Mouse (Mus musculus) heart, embryonic 12.5 days (tissue): ENCODE results near the gene Taf5l. TPM values are rescaled to one million over a fixed set of nuclear protein-coding genes. Genes with fewer than 3 reads are reported as not detected.
"Not testable (repeated sequence)": the region's sequence is repeated elsewhere in the genome, so short reads cannot be mapped to it uniquely, and the experiment has no call there.

Source experiments
- ATAC-seq: fragments of 200-750 bp; cut with Nextera tagmentation; 2 replicates; pipeline ENCODE4 v1.8.0; 2017; ENCODE audit warnings: moderate TSS enrichment, moderate library complexity; ENCODE audit not compliant: insufficient number of reproducible peaks, low FRiP score
- H3K27ac ChIP-seq: fragments of 300-500 bp; sonication (generic); 2 replicates; pipeline ENCODE4 v1.5.1; 2016; ENCODE audit warnings: mild to moderate bottlenecking, moderate library complexity; ENCODE audit not compliant: poor library complexity, severe bottlenecking
- H3K27me3 ChIP-seq: fragments of 300-500 bp; sonication (generic); replicated peaks from 2 replicates; pipeline ENCODE4 v1.6.1; 2016; ENCODE audit warnings: mild to moderate bottlenecking, moderate library complexity
- H3K36me3 ChIP-seq: fragments of 300-500 bp; sonication (generic); 2 replicates; pipeline ENCODE4 v1.6.1; 2016; ENCODE audit warnings: mild to moderate bottlenecking, moderate library complexity
- H3K4me1 ChIP-seq: fragments of 300-500 bp; sonication (generic); replicated peaks from 2 replicates; pipeline ENCODE4 v1.6.1; 2016; ENCODE audit warnings: mild to moderate bottlenecking
- H3K4me2 ChIP-seq: fragments of 300-500 bp; sonication (generic); 2 replicates; pipeline ENCODE4 v1.6.1; 2016; ENCODE audit warnings: mild to moderate bottlenecking, moderate library complexity
- H3K4me3 ChIP-seq: fragments of 300-500 bp; sonication (generic); 2 replicates; pipeline ENCODE4 v1.5.1; 2016; ENCODE audit warnings: mild to moderate bottlenecking
- H3K9ac ChIP-seq: fragments of 300-500 bp; sonication (generic); 2 replicates; pipeline ENCODE4 v1.6.1; 2016; ENCODE audit warnings: mild to moderate bottlenecking, moderate library complexity
- H3K9me3 ChIP-seq: fragments of 300-500 bp; sonication (generic); replicated peaks from 2 replicates; pipeline ENCODE4 v1.6.1; 2016; ENCODE audit warnings: mild to moderate bottlenecking, moderate library complexity
- WGBS: fragments of 180-500 bp; shearing (Covaris S2); methylation state at CpG from one replicate; pipeline ENCODE4 v1.1.7; 2016; 5-methylcytosine and 5-hydroxymethylcytosine counted together
- polyA plus RNA-seq: library from polyadenylated mRNA; unstranded; fragments of >200 nt; fragmentation: Nextera tagmentation; extraction: Ambion mirVana; gene quantifications from 2 replicates; pipeline ENCODE4 v1.2.1, GENCODE M21; 2016

Taf5l gene
- polyA plus RNA-seq, 1 experiment from 2014 or later = 32.2 TPM

DNA sequence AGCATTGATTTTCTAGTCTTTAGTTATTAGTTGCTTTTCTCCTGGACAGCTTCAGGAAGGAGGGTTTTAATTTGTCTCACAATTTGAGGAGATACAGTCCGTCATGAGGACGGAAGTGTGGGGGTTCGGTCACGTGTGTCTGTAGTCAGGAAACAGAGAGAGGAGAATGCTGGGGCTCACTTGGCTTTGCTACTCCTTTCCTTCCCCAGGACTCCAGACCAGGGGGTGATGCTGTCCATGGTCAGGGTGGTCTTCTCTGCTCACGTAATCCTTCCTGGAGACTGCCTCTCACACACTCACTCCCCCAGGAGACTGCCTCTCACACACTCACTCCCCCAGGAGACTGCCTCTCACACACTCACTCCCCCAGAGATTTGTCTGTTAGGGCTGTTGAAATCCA is 23.2 kb upstream of the Taf5l start:
- Histone ChIP-seq H3K4me2 (no peak overlapping the region), H3K9ac (no peak overlapping the region), H3K4me1 (no peaks in the 10 kb centered on the region), H3K4me3 (no peak overlapping the region), H3K27me3 (no peaks in the 10 kb centered on the region), H3K9me3 (no peaks in the 10 kb centered on the region), H3K36me3 (peaks cover 70% of the 10 kb centered on the region), H3K27ac (no peak overlapping the region)
- WGBS = 87% methylated on average over 5 of the region's 5 CpGs
- ATAC-seq = no peak

DNA sequence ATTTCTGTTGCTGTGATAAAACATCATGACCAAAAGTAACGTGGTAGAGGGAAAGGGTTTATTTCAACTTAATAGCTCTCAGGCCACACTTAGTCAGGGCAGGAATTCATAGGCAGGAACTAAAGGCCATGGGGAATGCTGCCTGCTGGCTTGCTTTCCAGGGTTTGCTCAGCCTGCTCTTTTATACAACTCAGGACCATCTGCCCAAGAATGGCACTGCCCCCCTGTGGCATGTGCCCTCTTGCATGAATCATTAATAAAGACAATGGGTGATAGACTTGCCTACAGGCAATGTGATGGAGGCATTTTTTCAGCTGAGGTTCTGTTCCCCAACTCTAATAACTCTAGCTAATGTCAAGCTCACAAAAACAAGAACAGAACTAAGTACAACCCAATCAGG is 21.0 kb upstream of the Taf5l start:
- no peaks in the 10 kb centered on the region for H3K4me1 ChIP-seq
- ATAC-seq = no peak
- no peak overlapping the region for H3K9ac ChIP-seq
- H3K4me3 ChIP-seq = no peak overlapping the region
- no peaks in the 10 kb centered on the region for H3K27me3 ChIP-seq
- H3K9me3 ChIP-seq = no peaks in the 10 kb centered on the region
- no peak overlapping the region for H3K27ac ChIP-seq
- 89% methylated on average over 1 of the region's 1 CpGs for WGBS
- peaks cover 75% of the 10 kb centered on the region for H3K36me3 ChIP-seq
- no peak overlapping the region for H3K4me2 ChIP-seq

DNA sequence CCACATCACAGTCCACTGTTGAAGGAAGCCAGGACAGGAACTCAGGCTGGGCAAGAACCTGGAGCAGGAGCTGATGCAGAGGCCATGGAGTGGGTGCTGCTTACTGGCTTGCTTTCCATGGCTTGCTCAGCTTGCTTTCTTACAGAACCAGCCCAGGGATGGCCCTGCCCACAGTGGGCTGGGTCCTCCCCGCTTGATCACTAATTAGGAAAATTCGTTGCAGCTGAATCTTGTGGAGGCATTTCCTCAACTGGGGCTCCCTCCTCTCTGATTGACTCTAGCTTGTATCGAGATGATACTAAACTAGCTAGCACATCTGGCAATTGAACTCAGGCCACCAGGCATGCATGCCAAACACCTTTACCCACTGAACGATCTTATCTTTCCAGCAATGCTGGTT is 18.2 kb upstream of the Taf5l start:
- no peak overlapping the region for H3K4me3 ChIP-seq
- no peak for ATAC-seq
- 79% methylated on average over 4 of the region's 4 CpGs for WGBS
- no peak overlapping the region for H3K4me2 ChIP-seq
- no peaks in the 10 kb centered on the region for H3K27me3 ChIP-seq
- H3K27ac ChIP-seq = no peak overlapping the region
- H3K4me1 ChIP-seq = no peaks in the 10 kb centered on the region
- peaks cover 80% of the 10 kb centered on the region for H3K36me3 ChIP-seq
- no peaks in the 10 kb centered on the region for H3K9me3 ChIP-seq
- no peak overlapping the region for H3K9ac ChIP-seq

GRCm38 (mm10) chr8:124038121-124038520 is 16.9 kb upstream of the Taf5l start:
- H3K4me1 ChIP-seq = no peaks in the 10 kb centered on the region
- H3K9me3 ChIP-seq = no peaks in the 10 kb centered on the region
- no peak overlapping the region for H3K27ac ChIP-seq
- H3K27me3 ChIP-seq = no peaks in the 10 kb centered on the region
- no peak overlapping the region for H3K9ac ChIP-seq
- 91% methylated on average over 7 of the region's 7 CpGs for WGBS
- ATAC-seq = no peak
- H3K36me3 ChIP-seq = peaks cover 86% of the 10 kb centered on the region
- no peak overlapping the region for H3K4me3 ChIP-seq
- H3K4me2 ChIP-seq = no peak overlapping the region

DNA sequence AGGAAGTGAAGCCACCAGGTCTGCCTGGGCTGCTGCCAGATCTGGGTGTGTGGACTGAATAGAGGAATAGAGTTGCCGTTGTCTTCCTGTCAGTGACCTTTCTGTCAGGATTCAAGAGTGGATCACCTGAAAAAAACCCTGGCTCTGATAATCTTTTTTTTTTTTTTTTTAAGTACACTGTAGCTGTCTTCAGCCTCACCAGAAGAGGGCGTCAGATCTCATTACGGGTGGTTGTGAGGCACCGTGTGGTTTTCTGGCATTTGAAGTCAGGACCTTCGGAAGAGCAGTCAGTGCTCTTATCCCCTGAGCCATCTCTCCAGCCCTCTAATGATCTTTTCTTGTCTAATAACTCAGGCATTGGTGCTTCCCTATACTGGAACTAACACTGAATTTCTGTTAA is 12.2 kb upstream of the Taf5l start:
- Histone ChIP-seq H3K9me3 (no peaks in the 10 kb centered on the region), H3K9ac (no peak overlapping the region), H3K27me3 (no peaks in the 10 kb centered on the region), H3K27ac (no peak overlapping the region), H3K4me3 (no peak overlapping the region), H3K36me3 (peaks cover 86% of the 10 kb centered on the region), H3K4me2 (no peak overlapping the region), H3K4me1 (no peaks in the 10 kb centered on the region)
- WGBS = 62% methylated on average over 5 of the region's 5 CpGs
- ATAC-seq = no peak

- WGBS = 88% methylated on average over 6 of the region's 6 CpGs
Observed at GRCm38 (mm10) chr8:124027831-124028230, 6.6 kb upstream of the Taf5l start.

DNA sequence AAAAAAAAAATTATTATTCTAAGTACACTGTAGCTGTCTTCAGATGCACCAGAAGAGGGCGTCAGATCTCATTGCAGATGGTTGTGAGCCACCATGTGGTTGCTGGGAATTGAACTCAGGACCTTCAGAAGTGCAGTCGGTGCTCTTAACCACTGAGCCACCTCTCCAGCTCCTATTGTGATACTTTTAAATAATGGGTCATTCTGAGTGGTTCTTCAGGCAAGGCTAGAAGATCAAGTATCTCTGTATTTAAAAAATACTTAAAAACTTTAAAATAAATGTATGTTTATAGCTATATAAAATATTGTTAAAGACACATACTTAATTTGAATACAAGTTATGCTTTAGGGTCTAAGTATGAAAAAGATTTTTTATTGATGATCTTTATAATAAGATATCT is 5.1 kb upstream of the Taf5l start:
- H3K9ac ChIP-seq, H3K27me3 ChIP-seq, H3K4me1 ChIP-seq, H3K9me3 ChIP-seq, ATAC-seq, H3K4me3 ChIP-seq, H3K4me2 ChIP-seq, H3K27ac ChIP-seq: not testable (repeated sequence)
- peaks cover 69% of the 10 kb centered on the region for H3K36me3 ChIP-seq
- 80% methylated on average over 2 of the region's 2 CpGs for WGBS

More at GRCm38 (mm10) chr8:124027831-124028230, 6.6 kb upstream of the Taf5l start:
- Histone ChIP-seq H3K27me3 (no peaks in the 10 kb centered on the region), H3K9ac (no peak overlapping the region), H3K36me3 (peaks cover 77% of the 10 kb centered on the region), H3K4me1 (no peaks in the 10 kb centered on the region), H3K9me3 (no peaks in the 10 kb centered on the region), H3K27ac (no peak overlapping the region), H3K4me3 (no peak overlapping the region), H3K4me2 (no peak overlapping the region)
- no peak for ATAC-seq

DNA sequence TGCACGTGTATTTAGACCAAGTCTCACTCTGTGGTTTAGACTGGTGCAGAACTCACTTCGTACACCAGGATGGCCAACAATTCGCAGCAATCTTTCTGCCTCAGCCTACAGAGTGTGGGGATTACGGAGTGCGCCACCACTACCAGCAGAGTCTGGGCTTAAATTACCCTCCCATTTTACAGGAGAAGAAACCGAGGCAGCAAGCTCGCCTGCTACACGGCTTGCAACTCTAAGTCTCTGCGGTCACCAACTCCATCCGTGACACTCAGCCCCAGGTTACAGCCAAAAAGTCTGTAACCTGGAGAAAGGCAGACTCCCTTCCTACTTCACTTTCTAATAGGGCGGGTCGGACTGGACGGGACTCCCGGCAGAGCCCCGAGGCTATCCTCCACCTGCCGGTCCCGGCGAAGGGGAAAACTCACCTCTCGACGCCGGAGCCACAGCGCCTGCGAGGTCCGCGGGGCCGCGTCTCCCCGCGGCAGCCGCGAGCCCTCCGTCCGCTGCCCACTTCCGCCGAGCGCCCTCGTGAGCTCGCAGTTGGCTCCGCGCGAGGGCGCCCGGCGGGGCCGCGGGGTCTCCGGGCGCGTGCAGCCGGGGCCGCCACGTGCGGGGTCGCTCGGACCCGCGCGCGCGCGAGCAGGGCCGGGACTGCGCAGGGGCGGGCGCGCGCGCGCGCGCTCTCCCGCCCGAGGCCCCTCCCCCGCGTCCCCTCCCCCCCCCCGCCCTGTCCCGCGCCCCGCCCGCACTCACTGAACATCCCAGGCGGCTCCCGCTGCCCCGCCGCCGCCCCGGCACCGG is 559 bp downstream of the Taf5l start:
- H3K9ac ChIP-seq = peak overlapping the region; percentile 73
- peak; percentile 85 for ATAC-seq
- H3K27ac ChIP-seq = peak overlapping the region; percentile 84
- no peaks in the 10 kb centered on the region for H3K27me3 ChIP-seq
- no peaks in the 10 kb centered on the region for H3K9me3 ChIP-seq
- 4% methylated on average over 68 of the region's 87 CpGs for WGBS
- peaks cover 18% of the 10 kb centered on the region for H3K36me3 ChIP-seq
- peaks cover 35% of the 10 kb centered on the region for H3K4me1 ChIP-seq
- peak overlapping the region; percentile 81 for H3K4me3 ChIP-seq
- peak overlapping the region; percentile 87 for H3K4me2 ChIP-seq

DNA sequence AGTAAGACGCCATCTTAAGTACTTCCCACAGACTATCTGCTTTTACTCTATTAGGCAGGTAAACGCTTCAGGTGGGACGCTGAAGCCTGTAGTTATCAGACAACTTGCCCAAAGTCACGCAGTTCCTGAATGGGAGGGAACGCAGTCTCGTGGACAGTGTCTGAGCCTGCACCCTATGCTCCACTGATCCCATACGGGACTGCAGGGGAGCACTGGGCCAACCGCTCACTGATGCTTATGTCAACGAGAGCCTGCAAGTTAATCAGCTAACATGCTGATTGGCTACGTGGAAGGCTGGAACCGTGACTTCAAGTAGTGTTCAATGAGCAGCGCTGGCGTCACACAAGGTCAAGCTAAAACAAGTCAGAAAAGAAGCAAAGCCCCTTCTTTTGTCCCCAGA is 1.4 kb downstream of the Taf5l start:
- Histone ChIP-seq H3K36me3 (peaks cover 11% of the 10 kb centered on the region), H3K9ac (peak overlapping the region; percentile 58), H3K4me3 (peak overlapping the region; percentile 81), H3K4me1 (peaks cover 35% of the 10 kb centered on the region), H3K27me3 (no peaks in the 10 kb centered on the region), H3K4me2 (peak overlapping the region; percentile 87), H3K9me3 (no peaks in the 10 kb centered on the region), H3K27ac (no peak overlapping the region)
- 21% methylated on average over 13 of the region's 13 CpGs for WGBS
- peak; percentile 59; the same call in 1 of the 2 replicates for ATAC-seq

DNA sequence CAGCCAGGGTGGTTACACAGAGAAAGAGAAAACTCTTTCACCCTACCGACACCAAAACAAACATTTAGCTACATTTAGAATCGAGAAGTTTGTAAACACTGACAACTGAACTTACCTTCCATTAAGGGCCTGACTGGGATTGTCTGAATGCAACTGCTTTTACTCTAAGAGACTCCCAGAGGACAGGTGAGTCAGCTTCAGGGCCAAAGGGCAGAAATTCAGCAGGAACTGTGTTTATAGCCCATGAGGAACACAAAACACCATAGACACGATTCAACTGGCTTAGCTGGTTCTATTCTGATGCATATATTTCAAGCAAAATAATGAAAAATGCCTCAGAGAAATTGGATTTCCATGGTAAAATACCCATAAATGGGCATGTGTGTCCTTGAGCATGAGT is 6.4 kb downstream of the Taf5l start:
- no peak for ATAC-seq
- peaks cover 3% of the 10 kb centered on the region for H3K36me3 ChIP-seq
- H3K27me3 ChIP-seq = no peaks in the 10 kb centered on the region
- WGBS = 88% methylated on average over 3 of the region's 3 CpGs
- no peak overlapping the region for H3K4me2 ChIP-seq
- H3K9ac ChIP-seq = no peak overlapping the region
- H3K27ac ChIP-seq = no peak overlapping the region
- no peak overlapping the region for H3K4me3 ChIP-seq
- peaks cover 35% of the 10 kb centered on the region for H3K4me1 ChIP-seq
- no peaks in the 10 kb centered on the region for H3K9me3 ChIP-seq

DNA sequence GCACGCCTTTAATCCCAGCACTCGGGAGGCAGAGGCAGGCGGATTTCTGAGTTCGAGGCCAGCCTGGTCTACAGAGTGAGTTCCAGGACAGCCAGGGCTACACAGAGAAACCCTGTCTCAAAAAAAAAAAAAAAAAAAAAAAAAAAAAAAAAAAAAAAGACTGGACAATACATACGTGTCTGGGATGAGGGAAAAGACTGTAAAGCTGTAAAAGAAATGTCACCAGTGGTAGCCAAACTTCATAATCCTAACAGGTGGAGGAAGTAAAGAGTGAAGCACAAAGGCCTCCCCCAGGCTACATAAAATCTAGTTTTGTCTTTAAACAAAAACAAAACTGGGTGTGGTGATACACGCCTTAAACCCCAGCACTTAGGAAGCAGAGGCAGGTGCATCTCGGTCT is 6.9 kb downstream of the Taf5l start:
- not testable (repeated sequence) for ATAC-seq, H3K27me3 ChIP-seq, H3K9ac ChIP-seq, H3K27ac ChIP-seq, H3K9me3 ChIP-seq, H3K4me3 ChIP-seq, H3K4me2 ChIP-seq, H3K36me3 ChIP-seq
- WGBS = 90% methylated on average over 7 of the region's 7 CpGs
- H3K4me1 ChIP-seq = peaks cover 30% of the 10 kb centered on the region
